Mouse (Mus musculus) liver, adult (tissue): ENCODE results near the gene Cpne6.

Experiments used
- GATA4 ChIP-seq: IDR thresholded peaks from 2 replicates; pipeline ENCODE4 v1.6.1; 2014; ENCODE audit warnings: mild to moderate bottlenecking, low read length; ENCODE audit not compliant: insufficient replicate concordance

Gene Cpne6

DNA sequence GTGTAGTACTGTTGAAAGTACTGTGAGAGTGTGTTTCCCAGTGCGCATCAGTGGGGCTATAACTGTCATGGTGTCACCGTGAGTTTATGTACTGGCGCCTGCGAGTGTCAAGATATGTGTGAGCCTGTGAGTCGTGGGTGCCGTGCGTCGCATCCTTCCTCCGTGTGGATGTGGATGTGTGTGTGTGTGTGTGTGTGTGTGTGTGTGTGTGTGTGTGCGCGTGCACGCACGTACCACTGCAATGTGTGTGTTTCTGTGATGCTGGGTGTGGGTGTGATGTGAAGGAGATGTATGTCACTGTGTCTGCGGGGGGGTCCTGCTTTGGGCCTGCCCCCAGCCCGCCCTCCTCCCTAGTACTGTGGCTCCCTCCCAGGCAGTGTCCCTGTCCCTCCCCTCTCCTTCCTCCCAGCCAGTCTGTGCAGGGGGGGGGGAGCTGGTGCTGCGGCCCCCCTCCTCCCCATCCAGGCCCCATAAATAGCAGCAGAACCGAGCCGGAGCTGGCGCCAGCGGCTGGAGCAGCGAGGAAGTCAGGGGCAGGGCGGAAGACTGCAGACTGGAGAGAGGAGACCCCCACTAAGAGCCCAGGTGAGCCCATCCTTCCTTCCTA, at the start of gene Cpne6:
Gene Cpne6 (plus strand): TSS at position 321 of the 607 bp plus-strand sequence.
- TF ChIP-seq GATA4: no peak

- no peak for TF ChIP-seq GATA4
Observed at GRCm38 (mm10) chr14:55461757-55462156, 48.5 kb upstream of the Cpne6 start.

DNA sequence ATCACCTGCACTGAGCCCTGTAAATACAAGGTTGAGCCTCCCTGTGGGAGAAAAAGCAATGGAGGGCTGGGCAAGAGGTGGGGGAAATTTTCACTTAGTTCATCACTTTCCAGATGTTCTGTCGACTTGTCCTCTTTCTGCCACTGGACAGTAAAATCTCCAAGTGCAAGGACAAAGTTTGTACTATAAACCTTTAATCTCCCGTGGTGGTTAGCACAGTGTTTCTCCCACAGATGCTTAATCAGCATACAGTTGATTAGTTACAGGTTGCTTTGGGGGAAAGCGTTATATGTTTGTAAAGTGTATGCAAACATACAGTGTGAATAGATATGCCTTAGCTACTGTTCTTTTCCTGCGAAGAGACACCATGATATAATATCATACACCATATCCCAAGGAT, 43.8 kb upstream of the Cpne6 start:
- no peak for TF ChIP-seq GATA4

DNA sequence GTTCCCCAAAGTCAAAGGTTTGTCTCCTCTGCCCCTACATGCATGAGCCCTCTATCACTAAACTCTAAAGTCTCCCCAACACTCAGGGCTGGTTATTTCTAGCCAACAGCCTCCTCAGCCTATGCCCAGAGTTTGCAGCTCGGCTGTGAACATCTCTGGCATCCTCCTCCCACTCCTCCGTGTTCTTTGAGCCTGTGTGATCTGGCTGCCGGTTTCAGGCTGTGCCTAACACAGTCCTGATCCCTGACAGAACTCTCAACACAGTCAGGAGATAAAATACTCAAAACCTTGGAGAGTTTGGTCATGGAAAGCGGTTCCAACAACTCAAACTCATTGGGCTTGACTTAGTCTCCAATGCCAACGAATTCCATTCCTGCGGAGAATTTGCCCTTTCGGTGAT, 43.1 kb upstream of the Cpne6 start:
- TF ChIP-seq GATA4: no peak

GRCm38 (mm10) chr14:55468301-55468741, 41.9 kb upstream of the Cpne6 start:
- TF ChIP-seq GATA4: no peak

DNA sequence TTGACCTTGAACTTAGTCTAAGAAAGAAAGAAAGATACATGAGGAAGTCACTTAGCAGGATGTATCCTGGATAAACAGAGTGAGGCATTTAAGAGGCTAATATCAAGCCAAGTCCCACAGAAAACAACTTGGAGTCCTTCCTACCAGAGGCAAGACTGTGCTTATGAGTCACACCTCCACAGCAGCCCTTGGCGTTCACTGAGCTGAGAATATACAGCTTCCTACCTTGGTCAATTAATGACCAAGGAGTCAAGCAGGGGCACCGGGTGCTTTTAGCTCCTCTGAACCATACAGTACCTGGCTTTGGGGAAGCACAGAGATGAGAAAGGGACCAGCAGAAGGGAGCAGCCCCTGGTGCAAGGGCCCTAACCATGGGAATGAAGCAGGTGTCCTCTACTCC, 41.2 kb upstream of the Cpne6 start:
- no peak for TF ChIP-seq GATA4

DNA sequence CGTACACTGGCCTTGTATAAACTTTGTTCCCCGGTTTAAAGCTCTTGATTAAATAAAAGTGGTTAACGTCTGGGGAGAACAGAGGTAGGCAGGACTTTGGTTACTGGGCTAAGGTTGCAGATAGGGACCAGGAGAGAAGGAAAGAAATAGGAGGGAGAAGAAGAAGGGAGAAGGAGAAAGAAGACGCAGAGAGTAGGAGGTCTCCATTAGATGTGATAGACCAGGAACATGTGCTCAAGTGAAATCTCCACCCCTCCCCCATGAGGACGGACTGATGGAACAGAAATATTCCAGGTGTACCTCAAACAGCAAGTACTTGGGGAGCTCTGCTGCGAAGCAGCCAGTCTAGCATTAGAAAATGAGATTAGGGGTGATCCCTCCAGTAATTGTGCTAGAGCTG, 40.4 kb upstream of the Cpne6 start:
- no peak for TF ChIP-seq GATA4

- no peak for TF ChIP-seq GATA4
Observed at GRCm38 (mm10) chr14:55470806-55471205, 39.4 kb upstream of the Cpne6 start.

- TF ChIP-seq GATA4: no peak
Observed at GRCm38 (mm10) chr14:55475654-55476053, 34.6 kb upstream of the Cpne6 start.

GRCm38 (mm10) chr14:55477421-55477820, 32.8 kb upstream of the Cpne6 start:
- no peak for TF ChIP-seq GATA4

GRCm38 (mm10) chr14:55477829-55478228, 32.4 kb upstream of the Cpne6 start:
- no peak for TF ChIP-seq GATA4

DNA sequence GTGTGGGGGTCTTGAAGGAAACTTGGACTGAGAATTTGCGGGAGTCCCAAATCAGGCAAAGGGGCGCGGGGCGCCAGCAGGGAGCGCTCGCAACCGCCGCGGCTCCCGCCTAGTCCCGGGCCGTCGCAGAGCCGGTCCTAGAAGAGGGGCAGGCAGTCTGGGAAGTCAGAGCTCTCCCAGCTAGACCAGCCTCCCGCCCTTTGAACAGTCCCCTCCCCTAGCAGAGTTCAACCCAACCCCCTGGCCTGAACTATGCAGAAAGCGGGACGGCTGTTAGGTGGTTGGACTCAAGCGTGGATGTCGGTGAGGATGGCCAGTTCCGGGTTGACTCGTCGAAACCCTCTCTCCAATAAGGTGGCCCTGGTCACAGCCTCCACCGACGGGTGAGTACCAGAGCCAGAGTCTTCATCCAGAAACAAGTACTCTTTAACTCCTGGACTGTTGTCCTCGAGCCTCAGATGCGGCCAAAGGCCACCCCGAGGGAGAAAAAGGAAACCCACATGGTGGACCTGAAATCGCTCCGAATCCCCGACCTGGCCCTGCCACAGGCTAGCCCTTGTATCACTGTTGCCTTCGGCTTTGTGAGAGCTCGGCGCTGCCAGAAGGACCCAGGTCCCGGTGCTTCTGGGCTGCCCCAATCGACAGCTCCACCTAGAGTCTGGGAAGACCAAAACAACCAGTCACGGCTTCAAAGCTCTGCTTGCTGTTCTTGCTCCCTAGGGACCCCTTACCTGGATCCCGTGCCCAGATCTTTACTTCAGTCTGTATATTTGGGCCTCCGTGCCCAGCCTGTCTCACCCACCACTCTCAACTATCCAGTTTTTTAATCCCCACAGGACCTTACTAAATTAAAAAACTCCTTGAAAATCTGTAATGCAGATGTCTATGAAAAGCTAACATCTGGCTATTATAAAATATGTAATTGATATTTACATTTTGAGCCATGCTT, 31.3 kb upstream of the Cpne6 start, which contains the start of gene Dhrs4:
Gene Dhrs4 (plus strand): TSS at position 108 of the 949 bp plus-strand sequence.
- no peak for TF ChIP-seq GATA4

DNA sequence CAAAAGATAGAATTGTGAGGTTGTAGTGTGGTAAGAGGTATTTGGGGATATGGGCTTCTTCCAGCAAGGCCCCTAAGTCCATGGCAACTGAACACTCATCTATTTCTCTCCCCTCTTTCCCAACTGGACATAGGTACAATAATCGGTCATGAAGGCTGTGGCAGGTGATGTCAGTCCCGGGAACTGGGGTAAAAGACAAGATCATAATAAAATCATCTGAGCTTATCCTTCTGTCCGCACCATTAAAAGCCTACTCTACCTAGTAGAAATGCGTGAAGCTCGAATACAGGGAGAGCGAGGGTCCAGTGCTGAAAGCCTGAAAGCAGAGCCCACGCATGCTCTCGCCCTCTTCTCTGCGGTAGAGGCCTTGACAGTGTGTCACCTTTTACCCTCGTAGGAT, 30.6 kb upstream of the Cpne6 start:
- TF ChIP-seq GATA4: no peak

DNA sequence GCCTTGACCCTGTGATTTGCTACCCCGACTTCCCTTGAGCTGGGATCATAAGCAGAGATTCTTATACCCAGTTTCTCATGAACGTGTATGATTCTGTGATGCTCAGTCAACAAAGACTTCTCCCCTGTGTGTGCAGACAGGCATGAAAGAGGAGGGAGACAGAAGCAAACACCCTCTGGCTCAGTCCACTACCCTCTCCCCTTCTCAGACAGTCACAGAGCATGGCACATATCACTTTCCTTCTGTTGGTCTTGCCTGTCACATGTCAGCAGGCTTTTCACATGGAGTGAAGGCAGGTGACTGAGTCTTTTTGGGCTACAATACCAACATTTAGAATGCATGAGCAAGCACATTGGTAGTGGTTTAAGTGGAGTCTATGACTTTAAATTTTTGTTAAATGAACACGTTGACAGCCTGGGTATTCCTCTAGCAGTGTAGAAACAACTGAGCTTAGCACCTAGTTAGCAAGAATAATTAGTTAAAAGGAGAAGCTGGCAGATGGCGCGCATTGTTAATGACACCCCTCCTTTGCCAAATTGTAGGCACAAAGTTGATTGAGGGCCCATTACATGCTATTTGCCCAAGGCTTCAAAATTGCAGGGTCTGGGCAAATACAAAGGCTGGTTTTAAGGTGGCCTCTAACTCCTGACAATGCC, 25.7 kb upstream of the Cpne6 start:
- TF ChIP-seq GATA4: no peak

DNA sequence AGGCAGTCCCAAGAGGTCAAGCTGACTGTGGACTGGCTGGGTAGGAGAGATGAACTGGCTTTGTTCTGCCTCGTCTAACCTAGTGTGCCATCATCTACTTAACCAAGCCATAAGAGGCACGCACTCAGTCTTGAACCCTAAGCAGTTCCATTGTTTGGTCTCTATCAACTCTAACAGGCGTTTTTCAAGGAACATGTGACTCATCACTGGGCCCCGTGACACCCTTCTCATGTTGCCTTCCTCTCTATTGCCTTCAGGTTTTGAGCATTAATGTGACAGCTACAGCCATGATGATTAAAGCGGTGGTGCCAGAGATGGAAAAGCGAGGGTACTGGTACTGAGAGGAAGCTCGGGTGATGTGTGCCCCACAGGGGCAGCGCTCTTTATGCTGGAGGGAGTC, 23.4 kb upstream of the Cpne6 start:
- no peak for TF ChIP-seq GATA4

GRCm38 (mm10) chr14:55490361-55491201, 19.7 kb upstream of the Cpne6 start, which contains the start of gene Carmil3:
TSS of gene Carmil3 (plus strand) at chr14:55490651.
- TF ChIP-seq GATA4: no peak
